In genomic region chr2:57232328-57232727, GRCm38 (mm10) we compare ENCODE assay signal across 11 mouse cellular contexts.
"Had no signal": no experiment of that assay in that cellular context is flagged by ENCODE, and none has a peak within 500 bp of the region (broad histone marks: within the 10 kb centered on the region; RNA-seq: fewer than 3 reads in every experiment).

No protein-coding gene starts in this region.

- DNase-seq: kidney, adult 18-20 months; kidney, adult 9 months; kidney, postnatal 25 days; layer of hippocampus, postnatal 36 days; left cerebral cortex, postnatal 4 days; liver, postnatal 0 days; lung, embryonic 14.5 days; midbrain, embryonic 14.5 days; retina, postnatal 1 day; thymus, postnatal 36 days had no signal

- ATAC-seq: liver, postnatal 0 days; lung, postnatal 0 days had no signal
